8 mouse cellular contexts compared by ENCODE assay signal in genomic region chr17:64716318-64716717, GRCm38 (mm10).
A peak's percentile ranks its signal among the peaks of the same experiment; 100 is the strongest.
DNase-seq lines count a peak whose midpoint lies in the region; ATAC-seq and TF ChIP-seq lines count a peak whose summit lies in the region.

No protein-coding gene starts in this region.

- ATAC-seq in midbrain, embryonic 16.5 days: peak; percentile 3; the same call in 1 of the 2 replicates
- ATAC-seq in midbrain, embryonic 15.5 days (replicated peaks): no peak; the same call in 1 of the 2 replicates
- ATAC-seq in kidney, postnatal 0 days (replicated peaks; ENCODE audit: low FRiP score, low read depth): no peak

- no peaks in the 10 kb centered on the region for H3K9me3 ChIP-seq in midbrain, embryonic 16.5 days (replicated peaks; ENCODE audit: control insufficient read depth, low read length, poor library complexity, severe bottlenecking)
- no peaks in the 10 kb centered on the region for H3K9me3 ChIP-seq in midbrain, embryonic 15.5 days
- no peaks in the 10 kb centered on the region for H3K9me3 ChIP-seq in kidney, postnatal 0 days (replicated peaks; ENCODE audit: low read length)

- no peak for TF ChIP-seq CTCF in kidney, postnatal 0 days (IDR thresholded peaks at IDR 0.05; ENCODE audit: low read depth)

- 72% methylated on average over 4 of the region's 4 CpGs for WGBS in midbrain, embryonic 16.5 days
- 75% methylated on average over 4 of the region's 4 CpGs for WGBS in midbrain, embryonic 15.5 days
- 64% methylated on average over 4 of the region's 4 CpGs for WGBS in kidney, postnatal 0 days

- H3K4me2 ChIP-seq in midbrain, embryonic 16.5 days (ENCODE audit: low read length): no peak overlapping the region
- H3K4me2 ChIP-seq in midbrain, embryonic 15.5 days: no peak overlapping the region
- no peak overlapping the region for H3K4me2 ChIP-seq in kidney, postnatal 0 days (ENCODE audit: low read length)

- no peak overlapping the region for H3K9ac ChIP-seq in midbrain, embryonic 16.5 days (ENCODE audit: low read depth, low read length)
- no peak overlapping the region for H3K9ac ChIP-seq in midbrain, embryonic 15.5 days
- no peak overlapping the region for H3K9ac ChIP-seq in kidney, postnatal 0 days (ENCODE audit: low read depth, low read length)

- no peak overlapping the region for H3K27ac ChIP-seq in midbrain, embryonic 16.5 days (ENCODE audit: low read length)
- H3K27ac ChIP-seq in midbrain, embryonic 15.5 days: no peak overlapping the region
- peak overlapping the region; percentile 36; the same call in 1 of the 2 replicates for H3K27ac ChIP-seq in kidney, postnatal 0 days

- no peaks in the 10 kb centered on the region for H3K27me3 ChIP-seq in midbrain, embryonic 16.5 days (ENCODE audit: control insufficient read depth, insufficient read depth, low read depth, low read length)
- no peaks in the 10 kb centered on the region for H3K27me3 ChIP-seq in midbrain, embryonic 15.5 days (replicated peaks)
- no peaks in the 10 kb centered on the region for H3K27me3 ChIP-seq in kidney, postnatal 0 days (ENCODE audit: insufficient read depth, low read length)

- H3K4me3 ChIP-seq in midbrain, embryonic 16.5 days (ENCODE audit: low read depth, low read length): no peak overlapping the region
- no peak overlapping the region for H3K4me3 ChIP-seq in midbrain, embryonic 15.5 days
- H3K4me3 ChIP-seq in kidney, postnatal 0 days (replicated peaks; ENCODE audit: low read depth, low read length): no peak overlapping the region

- DNase-seq in adrenal gland, adult 2 months: peak; percentile 30
- no peak for DNase-seq in adrenal gland, adult 18-20 months (ENCODE audit: low spot score in 2 of 2)
- peak; percentile 88 for DNase-seq in gastrocnemius, adult 18-20 months (ENCODE audit: low spot score)
- no peak for DNase-seq in kidney, postnatal 0 days (ENCODE audit: low spot score)
- no peak for DNase-seq in thymus, adult 18-20 months
- no peak for DNase-seq in T-cell, adult 2 months (ENCODE audit: low spot score)

- H3K4me1 ChIP-seq in midbrain, embryonic 16.5 days (ENCODE audit: control insufficient read depth, insufficient read depth, low read length): no peaks in the 10 kb centered on the region
- H3K4me1 ChIP-seq in midbrain, embryonic 15.5 days: no peaks in the 10 kb centered on the region
- no peaks in the 10 kb centered on the region for H3K4me1 ChIP-seq in kidney, postnatal 0 days (replicated peaks; ENCODE audit: insufficient read depth, low read length)

- peaks cover 2% of the 10 kb centered on the region; the same call in 1 of the 2 replicates for H3K36me3 ChIP-seq in midbrain, embryonic 16.5 days (ENCODE audit: control insufficient read depth, insufficient read depth, low read length)
- no peaks in the 10 kb centered on the region for H3K36me3 ChIP-seq in midbrain, embryonic 15.5 days (replicated peaks)
- peaks cover 25% of the 10 kb centered on the region for H3K36me3 ChIP-seq in kidney, postnatal 0 days (ENCODE audit: insufficient read depth, low read length)

Comparison
In these comparisons a context has a peak if more than half of its experiments do, and no peak if none do; other contexts are left out.
1. DNase-seq: peak in adrenal gland, adult 2 months (single experiment) and gastrocnemius, adult 18-20 months (single experiment); none in adrenal gland, adult 18-20 months (0 of 2), kidney, postnatal 0 days (single experiment), thymus, adult 18-20 months (0 of 2) and T-cell, adult 2 months (single experiment).